Mouse (Mus musculus) forebrain, embryonic 10.5 days (tissue): ENCODE measurements at regions not wholly inside any gene's neighbourhood (a gene's known extent, or its start where the extent isn't known, plus 50 kb on each side); places are given as distances from the start of the nearest gene placed in this dataset.

Experiments used
- DNase-seq: peaks from one replicate; pipeline ENCODE4 v3.0.0-alpha.2; 2017; ENCODE audit warnings: low spot score; ENCODE audit errors: extremely low spot score
- H3K27ac ChIP-seq: fragments of 300-500 bp; sonication (generic); 2 replicates; pipeline ENCODE4 v1.5.1; 2016; ENCODE audit warnings: mild to moderate bottlenecking
- H3K27me3 ChIP-seq: fragments of 300-500 bp; sonication (generic); 2 replicates; pipeline ENCODE4 v1.6.1; 2016; ENCODE audit warnings: mild to moderate bottlenecking; ENCODE audit not compliant: poor library complexity, severe bottlenecking
- H3K36me3 ChIP-seq: fragments of 300-500 bp; sonication (generic); replicated peaks from 2 replicates; pipeline ENCODE4 v1.6.1; 2016; ENCODE audit warnings: mild to moderate bottlenecking, moderate library complexity
- H3K4me1 ChIP-seq: fragments of 300-500 bp; sonication (generic); 2 replicates; pipeline ENCODE4 v1.6.1; 2016
- H3K4me3 ChIP-seq: fragments of 300-500 bp; sonication (generic); 2 replicates; pipeline ENCODE4 v1.5.1; 2016; ENCODE audit warnings: mild to moderate bottlenecking, moderate library complexity
- H3K9me3 ChIP-seq: fragments of 300-500 bp; sonication (generic); 2 replicates; pipeline ENCODE4 v1.6.1; 2016; ENCODE audit warnings: mild to moderate bottlenecking, moderate library complexity
- WGBS: fragments of 180-500 bp; shearing (Covaris S2); methylation state at CpG from one replicate; pipeline ENCODE4 v1.1.7; 2016; 5-methylcytosine and 5-hydroxymethylcytosine counted together

DNA sequence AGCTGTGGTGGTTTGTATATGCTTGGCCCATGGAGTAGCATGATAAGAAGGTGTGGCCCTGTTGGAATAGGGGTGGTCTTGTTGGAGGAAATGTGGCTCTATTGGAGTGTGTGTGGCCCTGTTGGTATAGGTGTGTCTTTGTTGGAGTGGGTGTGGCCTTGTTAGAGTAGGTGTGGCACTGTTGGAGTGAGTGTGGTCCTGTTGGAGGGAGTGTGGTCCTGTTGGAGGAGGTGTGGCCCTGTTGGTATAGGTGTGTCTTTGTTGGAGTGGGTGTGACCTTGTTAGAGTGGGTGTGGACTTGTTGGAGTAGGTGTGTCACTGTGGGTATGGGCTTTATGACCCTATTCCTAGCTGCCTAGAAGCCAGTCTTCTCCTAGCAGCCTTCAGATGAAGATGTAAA, 64.6 kb upstream of the Gm26897 start:
- no peak overlapping the region for H3K27ac ChIP-seq
- peaks cover 14% of the 10 kb centered on the region for H3K9me3 ChIP-seq
- no peak overlapping the region for H3K4me3 ChIP-seq
- H3K4me1 ChIP-seq, result peaks cover 29% of the 10 kb centered on the region
- 0 out of 2 replicates have a peak, but pooled peaks cover 2% of the 10 kb centered on the region for H3K36me3 ChIP-seq
- peaks cover 16% of the 10 kb centered on the region for H3K27me3 ChIP-seq
- no peak for DNase-seq

DNA sequence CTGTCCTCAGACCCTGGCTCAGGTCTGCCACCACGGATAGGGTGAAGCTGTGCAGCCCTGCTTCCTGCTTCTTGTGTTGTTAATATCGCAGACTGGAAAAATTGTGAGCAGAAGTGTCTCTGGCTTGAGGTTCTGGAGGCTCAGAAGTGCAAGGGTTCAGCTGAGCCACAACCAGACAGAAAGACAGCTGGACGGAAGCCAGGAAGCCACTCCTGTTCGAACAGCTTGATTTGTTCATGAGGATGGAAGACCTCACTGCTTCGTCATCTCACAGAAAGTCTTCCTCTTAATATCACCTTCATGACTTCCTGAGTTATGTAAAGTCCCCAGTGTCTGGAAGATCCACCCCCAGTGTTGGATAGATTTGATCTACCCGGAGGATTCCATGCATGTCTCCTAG, 62.0 kb upstream of the Gm26897 start:
- 93% methylated on average over 6 of the region's 6 CpGs for WGBS
- H3K9me3 ChIP-seq, result peaks cover 14% of the 10 kb centered on the region
- H3K27me3 ChIP-seq, result peaks cover 21% of the 10 kb centered on the region; the same call in 1 of the 2 replicates
- H3K27ac ChIP-seq, result 0 out of 2 replicates have a peak overlapping the region, but pooled peaks have one; percentile 26
- peaks cover 39% of the 10 kb centered on the region for H3K4me1 ChIP-seq
- DNase-seq, result no peak
- no peak overlapping the region for H3K4me3 ChIP-seq
- 0 out of 2 replicates have a peak, but pooled peaks cover 2% of the 10 kb centered on the region for H3K36me3 ChIP-seq

DNA sequence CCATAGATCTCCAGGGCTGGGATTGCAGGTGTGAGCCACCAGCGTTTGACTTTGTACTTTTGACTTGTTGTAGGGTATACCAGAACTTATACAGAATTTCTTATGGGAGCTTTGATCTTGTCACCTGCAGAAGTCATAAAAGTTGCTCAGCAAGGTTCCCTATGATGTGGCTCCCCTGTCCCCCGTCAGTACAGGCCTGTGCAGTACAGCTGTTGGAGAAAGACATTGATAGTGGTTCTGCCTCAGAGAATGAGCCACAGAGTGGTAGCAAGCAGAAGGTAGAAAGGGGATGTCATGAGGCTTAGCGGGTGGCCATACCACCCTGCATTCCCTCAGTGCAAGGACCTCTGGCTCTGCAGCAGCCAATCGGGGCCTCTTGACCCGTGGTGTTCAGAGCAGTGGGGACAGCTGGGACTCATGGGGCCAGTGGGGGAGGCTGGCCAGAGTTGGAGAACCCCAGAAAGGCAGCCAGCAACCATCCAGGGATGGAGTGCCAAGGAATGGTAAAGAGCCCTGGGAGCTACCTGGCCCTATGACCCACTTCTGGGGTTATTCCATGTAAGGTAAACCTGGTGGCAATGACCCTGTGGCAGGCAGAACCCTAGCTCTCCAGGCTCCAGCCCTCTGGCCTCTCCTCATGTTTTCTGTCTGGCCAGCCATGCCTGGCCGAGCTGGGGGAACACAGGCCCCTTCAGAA, 58.6 kb upstream of the Gm26897 start:
- Histone ChIP-seq H3K27me3 (peaks cover 49% of the 10 kb centered on the region), H3K36me3 (no peaks in the 10 kb centered on the region), H3K4me3 (no peak overlapping the region), H3K9me3 (no peaks in the 10 kb centered on the region), H3K4me1 (peaks cover 70% of the 10 kb centered on the region), H3K27ac (peak overlapping the region; percentile 72)
- WGBS, result 64% methylated on average over 6 of the region's 6 CpGs
- DNase-seq, result no peak

DNA sequence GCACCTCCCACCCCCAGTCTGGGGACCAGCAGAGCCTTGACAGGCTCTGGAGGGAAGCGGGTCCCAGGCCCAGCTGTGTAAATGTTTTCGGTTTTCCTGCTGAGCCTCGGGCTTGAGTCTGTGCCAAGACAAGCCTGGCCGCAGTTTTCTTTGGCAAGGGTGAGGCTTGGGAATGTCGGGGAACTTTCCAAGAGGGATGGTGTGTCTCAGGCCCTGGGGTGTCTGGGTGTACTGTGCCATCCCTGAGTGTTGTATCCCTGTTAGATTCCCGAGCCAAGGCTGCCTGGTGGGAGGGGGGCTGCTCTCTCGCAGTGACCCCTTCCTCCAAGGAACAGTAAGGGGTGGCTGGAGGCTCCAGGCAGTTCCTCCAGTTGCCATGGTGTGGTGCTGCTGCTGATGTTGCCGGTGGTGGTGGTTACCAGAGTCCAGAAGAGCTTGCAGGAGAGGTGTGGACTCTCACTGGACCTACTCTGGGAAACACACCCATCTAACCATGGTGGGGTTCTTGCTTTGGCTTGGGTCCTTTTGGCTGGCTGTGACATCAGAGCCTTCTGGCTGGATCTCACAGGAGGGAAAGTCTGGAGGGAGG, 58.0 kb upstream of the Gm26897 start:
- 23% methylated on average over 8 of the region's 8 CpGs for whole genome bisulfite sequencing
- Histone ChIP-seq H3K4me3 (no peak overlapping the region), H3K4me1 (peaks cover 72% of the 10 kb centered on the region), H3K36me3 (no peaks in the 10 kb centered on the region), H3K9me3 (no peaks in the 10 kb centered on the region), H3K27me3 (peaks cover 55% of the 10 kb centered on the region), H3K27ac (peak overlapping the region; percentile 72)
- no peak for DNase-seq

DNA sequence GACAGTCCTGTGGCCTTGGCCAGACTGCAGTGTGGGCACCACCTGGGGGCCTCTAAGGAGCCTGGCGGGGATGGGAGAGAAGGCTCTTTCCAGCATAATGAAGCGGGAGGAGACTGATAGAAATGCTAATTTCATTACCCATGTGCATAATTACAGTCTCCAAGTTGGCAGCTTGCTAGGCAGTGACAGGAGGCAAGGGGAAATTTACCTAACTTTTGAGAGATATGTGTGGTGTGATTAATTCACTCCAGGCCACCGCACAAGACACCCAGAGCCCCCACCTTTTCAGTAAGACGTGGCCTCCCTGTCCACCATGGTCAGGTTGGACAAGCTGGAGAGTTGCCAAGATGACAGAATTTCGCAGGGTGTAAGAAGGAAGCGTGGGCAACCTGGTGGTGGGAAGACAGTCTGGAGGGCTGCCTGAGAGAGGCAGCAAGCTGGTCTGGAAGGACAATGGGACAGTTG, 55.8 kb upstream of the Gm26897 start:
- Histone ChIP-seq H3K4me1 (peaks cover 78% of the 10 kb centered on the region), H3K27ac (peak overlapping the region; percentile 77), H3K27me3 (peaks cover 69% of the 10 kb centered on the region), H3K36me3 (no peaks in the 10 kb centered on the region), H3K9me3 (no peaks in the 10 kb centered on the region), H3K4me3 (no peak overlapping the region)
- no peak for DNase-seq
- 39% methylated on average over 6 of the region's 6 CpGs for WGBS

DNA sequence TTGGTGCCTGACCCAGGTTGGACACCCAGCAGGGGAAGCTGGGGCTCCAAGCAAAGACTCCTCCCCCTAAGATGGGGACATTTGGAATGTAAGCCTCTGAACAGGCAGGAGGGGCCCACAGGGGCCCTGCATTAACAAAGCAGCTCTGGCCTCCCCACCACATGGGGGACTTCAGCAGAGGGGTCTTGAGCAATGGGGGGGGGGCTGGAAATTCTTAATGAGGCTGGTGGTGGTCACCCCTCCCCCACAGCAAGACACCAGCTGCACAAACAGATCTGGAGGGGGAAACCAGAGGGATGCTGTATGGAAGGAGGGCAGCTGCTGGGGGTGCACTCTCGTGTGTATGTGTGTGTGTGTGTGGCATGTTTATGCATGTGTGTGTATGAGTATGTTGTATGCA, 55.2 kb upstream of the Gm26897 start:
- Histone ChIP-seq H3K4me3 (no peak overlapping the region), H3K36me3 (no peaks in the 10 kb centered on the region), H3K4me1 (peaks cover 80% of the 10 kb centered on the region), H3K27ac (peak overlapping the region; percentile 77), H3K27me3 (peaks cover 69% of the 10 kb centered on the region), H3K9me3 (no peaks in the 10 kb centered on the region)
- no peak for DNase-seq
- 21% methylated on average over 1 of the region's 1 CpGs for WGBS

DNA sequence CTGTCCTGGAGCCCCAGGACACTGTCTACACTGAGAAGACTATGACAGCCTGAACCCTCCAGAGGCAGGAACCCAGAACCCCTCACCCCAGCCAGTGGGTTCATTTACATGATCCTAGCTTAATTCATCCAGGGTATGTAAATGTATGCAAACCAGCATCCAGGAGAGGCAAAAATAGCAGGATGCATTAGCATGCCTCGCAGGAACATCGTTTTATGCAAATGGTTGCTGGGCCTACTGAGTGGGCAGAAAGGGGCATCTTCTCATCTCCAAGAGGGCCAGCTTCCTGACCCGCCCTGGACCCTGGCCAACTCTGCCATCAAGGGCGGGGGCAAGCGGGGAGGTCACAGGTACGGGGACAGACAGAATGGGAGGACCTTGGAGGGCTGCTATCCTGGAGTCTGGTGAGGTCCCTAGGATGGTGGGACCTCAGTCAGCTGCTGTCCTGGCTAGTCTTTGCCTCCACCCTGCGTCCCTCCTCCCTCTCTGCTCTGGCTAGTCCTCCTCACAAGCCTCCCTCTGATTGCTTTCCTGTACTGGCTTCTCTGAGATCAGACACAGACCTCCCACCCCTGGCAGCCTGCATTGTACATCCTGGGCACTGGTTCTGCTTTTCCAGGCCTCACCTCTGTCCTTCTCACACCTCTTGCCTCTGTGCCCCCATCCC, 52.2 kb upstream of the Gm26897 start:
- 59% methylated on average over 7 of the region's 7 CpGs for WGBS
- no peak for DNase-seq
- H3K27me3 ChIP-seq, result peaks cover 59% of the 10 kb centered on the region
- H3K36me3 ChIP-seq, result no peaks in the 10 kb centered on the region
- no peaks in the 10 kb centered on the region for H3K9me3 ChIP-seq
- H3K4me1 ChIP-seq, result peaks cover 62% of the 10 kb centered on the region
- H3K27ac ChIP-seq, result peak overlapping the region; percentile 67
- no peak overlapping the region for H3K4me3 ChIP-seq

DNA sequence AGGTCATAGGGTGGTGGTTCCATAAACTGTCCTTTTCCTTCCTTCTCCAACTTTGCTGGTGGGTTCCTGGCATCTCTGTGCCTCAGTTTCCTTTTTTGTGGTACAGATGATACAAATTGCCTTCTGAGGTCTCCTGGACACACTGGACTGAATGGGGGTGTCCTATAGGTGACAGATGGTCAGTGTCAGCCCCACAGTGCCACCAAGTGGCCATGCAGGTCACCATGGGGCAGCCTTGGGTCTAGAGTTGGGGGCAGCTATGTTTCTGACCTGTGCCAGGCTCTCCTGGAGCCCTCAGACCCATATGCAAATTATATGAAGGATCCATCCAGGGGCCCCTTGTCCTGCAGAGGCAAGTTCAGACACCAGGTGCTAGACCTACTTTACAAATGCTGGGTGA, 50.8 kb upstream of the Gm26897 start:
- H3K27ac ChIP-seq, result no peak overlapping the region
- H3K4me1 ChIP-seq, result peaks cover 48% of the 10 kb centered on the region
- H3K27me3 ChIP-seq, result peaks cover 47% of the 10 kb centered on the region
- H3K4me3 ChIP-seq, result no peak overlapping the region
- peak; percentile 42 for DNase-seq
- H3K9me3 ChIP-seq, result no peaks in the 10 kb centered on the region
- no peaks in the 10 kb centered on the region for H3K36me3 ChIP-seq
